Mouse (Mus musculus) megakaryocyte, adult 5-6 weeks (primary cell): Measurements from ENCODE around the gene Rnf167. TPM values are rescaled to one million over a fixed set of nuclear protein-coding genes. Genes with fewer than 3 reads are reported as not detected.

Source experiments
- ATAC-seq: 2 replicates; pipeline ENCODE4 v1.8.0; 2016; ENCODE audit warnings: mild to moderate bottlenecking, inconsistent platforms; ENCODE audit not compliant: poor library complexity, severe bottlenecking
- total RNA-seq, 2 experiments: library from RNA; stranded (forward) in 1 of 2; stranded (reverse) in 1 of 2; fragments of 153-499, 151-499 nt in 1 of 2; fragments of 221-1000, 200-1000 nt in 1 of 2; gene quantifications; 2 replicates each; pipeline versions ENCODE4 v1.2.3 to v1.2.4; 2015 to 2017

Gene Rnf167
- total RNA-seq (2015) (75.6 and 82.1 TPM in 2 replicates), total RNA-seq (2017) (57.4 and 60.0 TPM in 2 replicates)

DNA sequence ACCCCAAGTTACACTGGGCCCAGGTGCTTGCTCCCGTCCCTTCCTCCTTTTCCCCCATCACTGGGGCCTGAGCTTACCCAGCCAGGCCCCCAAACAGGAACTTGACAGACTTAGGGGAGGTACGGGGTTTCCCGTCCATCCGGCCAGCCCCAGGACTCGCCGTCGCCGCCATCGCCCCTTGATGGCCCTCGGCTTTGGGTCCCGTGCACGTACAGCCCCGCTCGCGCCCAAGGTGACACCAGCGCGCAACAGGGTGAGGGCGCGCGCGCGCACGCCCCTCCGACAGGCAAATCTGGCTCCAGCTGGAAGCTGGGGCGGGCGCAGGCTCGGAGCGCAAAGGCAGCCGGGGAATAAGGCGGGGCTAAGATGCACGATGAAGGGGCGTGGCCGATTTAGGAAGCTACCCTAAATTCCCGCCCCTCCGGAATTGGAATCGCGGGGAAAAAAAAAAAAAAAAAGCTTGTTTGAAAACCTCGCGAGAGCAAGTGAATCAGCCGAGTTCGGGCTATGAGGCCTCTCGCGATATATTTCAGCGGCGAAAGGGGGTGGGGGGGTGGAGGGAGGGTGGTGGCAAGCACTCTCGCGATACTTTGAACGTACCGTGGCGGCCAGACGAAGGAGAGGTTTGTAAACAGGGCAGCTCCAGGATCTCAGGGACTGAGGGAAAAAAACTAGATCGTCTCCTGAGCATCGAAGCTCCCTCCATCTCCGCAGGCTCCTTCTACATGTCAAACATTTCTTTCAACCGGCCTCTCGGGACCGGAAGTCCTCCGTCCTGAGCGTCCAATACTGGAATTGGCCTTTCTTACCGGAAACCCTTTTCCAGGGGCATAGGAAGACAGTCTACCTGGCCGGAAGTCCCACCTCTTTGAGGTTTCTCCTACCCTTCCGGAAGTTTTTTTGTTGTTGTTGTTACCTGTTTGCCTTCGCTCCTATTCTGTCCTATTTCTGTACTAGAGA lies at the start of gene Rnf167, which contains the start of gene Slc25a11:
Rnf167 (plus strand) TSS at position 545 of the 960 bp plus-strand sequence.
Slc25a11 (minus strand) TSS at position 789 of the 960 bp plus-strand sequence.
- peak; percentile 74 for ATAC-seq

DNA sequence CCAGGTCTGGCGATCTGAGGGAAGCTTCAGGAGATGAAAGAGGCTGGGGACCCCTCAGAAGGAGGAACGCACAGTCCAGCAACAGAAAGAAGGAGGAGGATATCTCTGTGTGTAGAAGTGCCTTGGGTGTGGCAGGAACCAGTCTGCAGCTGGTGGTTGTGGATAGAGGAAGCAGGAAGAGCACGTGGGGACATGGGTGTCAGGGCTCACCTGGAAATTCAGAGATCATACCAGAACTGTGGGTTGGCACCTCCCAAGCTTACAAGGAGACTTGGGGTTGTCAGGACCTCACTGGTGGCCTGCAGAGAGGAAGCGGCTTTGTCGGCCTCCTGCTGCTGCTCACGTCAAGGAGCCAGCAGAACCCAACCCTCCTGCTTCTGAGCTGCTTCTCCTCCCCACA lies 49.7 kb upstream of the Rnf167 start:
- peak; percentile 41 for ATAC-seq

DNA sequence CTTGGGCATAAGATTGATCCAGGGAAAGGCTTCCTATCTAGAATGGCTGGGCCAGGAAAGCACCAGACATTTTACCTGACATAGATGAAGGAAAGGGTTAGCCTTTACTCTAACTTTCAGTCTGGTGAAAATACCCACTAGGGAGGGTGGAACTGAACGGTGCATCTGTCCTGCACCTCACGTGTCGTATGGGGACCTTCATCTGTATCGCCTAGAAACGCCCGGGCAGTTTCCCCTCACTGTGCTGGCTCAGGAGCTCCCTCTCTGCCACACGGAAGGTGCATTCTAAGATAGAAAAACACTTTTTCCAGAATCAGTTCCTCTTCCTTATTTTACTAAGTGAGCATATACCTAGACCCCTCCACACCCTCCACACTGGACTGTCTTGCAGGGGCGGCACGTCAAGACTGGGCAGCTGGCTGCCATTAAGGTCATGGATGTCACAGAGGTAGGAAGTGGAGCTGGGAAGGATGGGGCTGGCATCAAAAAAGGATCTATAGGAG lies 48.5 kb upstream of the Rnf167 start:
- ATAC-seq = peak; percentile 31; the same call in 1 of the 2 replicates

DNA sequence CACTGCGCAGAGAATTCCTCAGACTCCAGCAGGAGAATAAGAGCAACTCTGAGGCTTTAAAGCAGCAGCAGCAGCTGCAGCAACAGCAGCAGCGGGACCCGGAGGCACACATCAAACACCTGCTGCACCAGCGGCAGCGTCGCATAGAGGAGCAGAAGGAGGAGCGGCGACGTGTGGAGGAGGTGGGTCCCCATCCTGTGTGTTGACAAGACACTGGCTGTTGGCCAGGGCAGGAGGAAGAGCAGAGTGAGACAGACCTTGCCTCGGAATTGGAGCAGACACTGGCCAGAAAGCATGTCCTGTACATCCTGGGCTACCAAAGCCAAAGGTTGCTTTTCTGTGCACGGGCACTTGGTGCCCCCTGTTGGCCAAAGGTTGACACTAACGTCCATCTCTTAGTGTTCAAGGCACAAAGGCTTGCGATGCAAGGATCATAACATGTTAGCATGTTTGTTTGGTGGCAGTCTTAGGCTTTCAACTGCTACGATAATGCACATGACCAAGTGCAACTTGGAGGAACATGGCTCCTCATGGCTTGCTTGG lies 41.9 kb upstream of the Rnf167 start:
- ATAC-seq = peak; percentile 78

DNA sequence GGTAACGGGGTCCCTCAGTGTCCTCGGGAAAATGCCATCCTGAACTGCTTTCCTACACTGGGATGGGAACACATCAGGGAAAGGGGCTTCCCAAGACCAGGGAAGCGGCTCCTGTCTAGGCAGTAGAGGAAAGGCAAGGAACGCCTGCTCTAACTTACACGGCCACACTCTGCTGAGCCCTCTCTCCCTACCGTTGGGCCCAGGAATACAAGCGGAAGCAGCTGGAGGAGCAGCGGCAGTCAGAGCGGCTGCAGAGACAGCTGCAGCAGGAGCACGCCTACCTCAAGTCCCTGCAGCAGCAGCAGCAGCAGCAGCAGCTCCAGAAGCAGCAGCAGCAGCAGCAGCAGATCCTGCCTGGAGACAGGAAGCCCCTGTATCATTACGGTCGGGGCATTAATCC lies 40.3 kb upstream of the Rnf167 start:
- no peak for ATAC-seq

DNA sequence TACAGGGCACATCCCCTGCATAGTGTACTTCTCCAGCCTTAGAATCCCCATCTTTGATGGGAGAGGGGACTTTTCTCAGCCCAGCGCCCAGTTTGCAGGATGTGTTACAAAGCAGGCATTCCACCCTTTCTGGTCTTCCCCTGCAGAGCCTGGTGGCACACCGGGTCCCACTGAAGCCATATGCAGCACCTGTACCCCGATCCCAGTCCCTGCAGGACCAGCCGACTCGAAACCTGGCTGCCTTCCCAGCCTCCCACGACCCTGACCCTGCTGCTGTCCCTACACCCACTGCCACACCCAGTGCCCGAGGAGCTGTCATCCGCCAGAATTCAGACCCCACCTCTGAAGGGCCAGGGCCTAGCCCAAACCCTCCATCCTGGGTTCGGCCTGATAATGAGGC lies 39.4 kb upstream of the Rnf167 start:
- no peak for ATAC-seq

DNA sequence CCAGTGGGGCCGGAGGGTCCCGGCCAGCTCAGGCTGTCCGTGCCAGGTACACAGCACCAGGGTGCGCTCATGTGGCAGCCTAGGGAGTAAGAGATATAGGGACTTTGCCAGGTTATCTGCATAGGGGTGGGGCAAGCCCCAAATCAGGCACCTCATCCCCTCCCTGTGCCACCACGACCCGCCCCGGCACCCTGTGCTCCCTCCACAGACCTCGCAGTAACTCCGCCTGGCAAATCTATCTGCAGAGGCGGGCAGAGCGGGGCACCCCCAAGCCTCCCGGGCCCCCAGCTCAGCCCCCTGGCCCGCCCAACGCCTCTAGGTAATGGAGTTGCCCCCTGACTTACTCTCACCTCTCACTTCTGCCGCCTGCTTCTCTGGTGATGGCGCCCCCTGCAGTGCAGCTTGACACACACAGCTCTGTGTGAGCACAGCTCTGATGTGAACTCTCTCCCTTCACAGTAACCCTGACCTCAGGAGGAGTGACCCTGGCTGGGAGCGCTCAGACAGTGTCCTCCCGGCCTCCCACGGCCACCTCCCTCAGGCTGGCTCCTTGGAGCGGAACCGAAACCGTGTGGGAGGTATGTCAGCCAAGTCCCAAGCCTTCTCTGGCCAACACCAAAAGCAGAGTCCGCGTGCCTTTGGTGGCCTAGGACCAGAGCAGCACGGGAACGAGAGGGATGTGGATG lies 38.5 kb upstream of the Rnf167 start:
- ATAC-seq = no peak

DNA sequence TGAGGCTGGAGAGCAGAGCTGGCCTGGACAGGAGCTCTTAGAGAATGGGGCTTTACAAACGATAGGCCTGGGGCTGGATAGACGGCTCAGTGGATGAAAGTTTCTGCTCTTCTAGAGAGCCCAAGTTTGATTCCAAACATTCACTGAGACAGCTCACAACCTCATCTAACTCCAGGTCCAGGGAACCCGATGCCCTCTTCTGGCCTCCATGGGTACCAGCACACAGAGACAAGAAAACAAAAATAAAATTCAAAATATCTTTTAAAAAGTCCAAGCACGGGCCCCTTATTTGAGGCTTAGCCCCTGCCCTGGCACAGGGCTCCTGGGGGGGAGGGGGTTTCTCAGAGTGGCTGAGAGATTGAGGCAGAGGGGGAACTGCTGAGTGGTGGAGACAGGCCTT lies 36.3 kb upstream of the Rnf167 start:
- ATAC-seq = no peak

DNA sequence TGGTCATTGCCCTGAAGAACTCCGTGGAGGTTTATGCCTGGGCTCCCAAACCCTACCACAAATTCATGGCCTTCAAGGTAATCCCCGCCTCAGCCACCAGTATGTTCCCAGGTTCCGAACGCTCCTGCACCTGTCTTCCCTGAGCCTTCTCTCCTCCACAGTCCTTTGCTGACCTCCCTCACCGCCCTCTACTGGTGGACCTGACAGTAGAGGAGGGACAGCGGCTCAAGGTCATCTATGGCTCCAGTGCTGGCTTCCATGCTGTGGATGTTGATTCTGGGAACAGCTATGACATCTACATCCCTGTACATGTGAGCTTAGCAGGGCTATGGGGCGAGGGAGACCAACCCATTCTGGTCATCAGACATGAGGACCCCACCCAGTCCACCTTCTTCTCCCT lies 34.5 kb upstream of the Rnf167 start:
- no peak for ATAC-seq

DNA sequence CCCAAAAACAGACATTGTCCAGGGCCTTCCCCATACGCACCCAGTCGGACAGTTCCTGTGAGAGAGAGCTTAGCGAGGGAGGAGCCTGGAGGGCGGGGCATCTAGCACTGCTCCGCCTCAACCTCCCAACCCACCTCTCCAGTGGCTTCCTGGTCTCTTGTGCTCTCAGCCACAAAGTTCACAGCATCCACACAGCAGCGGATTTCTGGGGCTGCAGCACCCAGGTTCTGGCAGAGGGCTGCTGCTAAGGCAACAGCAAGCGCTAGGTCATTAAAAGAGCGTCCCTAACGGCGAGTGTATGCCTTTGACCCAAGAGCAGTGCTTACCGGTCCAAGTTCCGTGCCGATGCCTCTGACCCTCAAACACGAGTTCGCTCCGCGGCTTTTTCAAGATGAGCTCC lies 32.0 kb upstream of the Rnf167 start:
- ATAC-seq = peak; percentile 98

DNA sequence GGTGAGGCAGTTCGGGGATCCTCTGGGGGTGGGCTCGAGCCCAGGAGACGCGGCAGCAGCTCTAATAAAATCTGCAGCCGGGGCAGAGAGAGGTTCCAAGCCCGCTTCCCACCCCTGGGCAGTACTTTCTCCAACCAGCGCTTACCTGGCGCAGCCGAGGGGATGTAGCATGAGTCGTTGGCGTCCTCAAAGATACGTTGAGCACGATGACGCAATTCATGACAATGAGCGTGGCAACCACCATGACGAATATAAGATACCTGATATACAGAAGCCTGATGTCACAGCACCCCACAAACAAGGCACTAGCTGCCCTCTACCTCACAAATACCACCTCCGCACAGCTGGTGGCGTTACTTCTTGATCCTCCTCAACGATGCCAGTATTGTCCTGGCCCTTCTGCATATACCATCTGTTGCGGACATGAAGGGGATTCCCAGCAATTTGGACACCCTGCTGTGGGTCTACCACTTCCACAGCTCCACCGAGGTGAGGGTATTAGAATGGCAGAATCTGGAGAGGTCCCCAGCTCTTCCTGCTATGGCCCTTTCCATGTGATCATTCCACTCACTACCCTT lies 31.4 kb upstream of the Rnf167 start, which contains the start of gene 4930544D05Rik:
4930544D05Rik (plus strand) TSS at position 333 of the 578 bp plus-strand sequence.
- ATAC-seq = peak; percentile 41

DNA sequence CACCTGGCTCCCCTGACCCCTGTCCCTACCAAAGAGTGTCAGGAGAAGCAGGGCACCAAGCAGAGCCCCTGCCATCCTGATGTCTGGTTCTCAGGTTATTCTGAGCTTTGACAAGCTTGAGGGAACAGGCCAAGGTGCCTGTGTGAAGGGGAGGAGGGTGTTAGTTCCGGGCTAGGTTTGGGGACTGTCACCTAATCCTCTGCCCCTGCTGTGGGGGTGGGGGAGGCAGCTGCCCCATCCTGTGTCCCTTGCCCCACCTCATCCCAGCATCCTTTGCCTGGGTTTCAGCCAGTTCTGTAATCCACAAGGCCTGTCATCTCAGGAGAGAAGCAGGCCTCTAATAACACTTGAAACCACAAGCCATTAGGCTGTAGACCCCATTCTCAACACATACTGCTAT lies 27.9 kb upstream of the Rnf167 start, which contains the start of gene Chrne:
Chrne (minus strand) TSS at position 116 of the 400 bp plus-strand sequence.
- no peak for ATAC-seq

DNA sequence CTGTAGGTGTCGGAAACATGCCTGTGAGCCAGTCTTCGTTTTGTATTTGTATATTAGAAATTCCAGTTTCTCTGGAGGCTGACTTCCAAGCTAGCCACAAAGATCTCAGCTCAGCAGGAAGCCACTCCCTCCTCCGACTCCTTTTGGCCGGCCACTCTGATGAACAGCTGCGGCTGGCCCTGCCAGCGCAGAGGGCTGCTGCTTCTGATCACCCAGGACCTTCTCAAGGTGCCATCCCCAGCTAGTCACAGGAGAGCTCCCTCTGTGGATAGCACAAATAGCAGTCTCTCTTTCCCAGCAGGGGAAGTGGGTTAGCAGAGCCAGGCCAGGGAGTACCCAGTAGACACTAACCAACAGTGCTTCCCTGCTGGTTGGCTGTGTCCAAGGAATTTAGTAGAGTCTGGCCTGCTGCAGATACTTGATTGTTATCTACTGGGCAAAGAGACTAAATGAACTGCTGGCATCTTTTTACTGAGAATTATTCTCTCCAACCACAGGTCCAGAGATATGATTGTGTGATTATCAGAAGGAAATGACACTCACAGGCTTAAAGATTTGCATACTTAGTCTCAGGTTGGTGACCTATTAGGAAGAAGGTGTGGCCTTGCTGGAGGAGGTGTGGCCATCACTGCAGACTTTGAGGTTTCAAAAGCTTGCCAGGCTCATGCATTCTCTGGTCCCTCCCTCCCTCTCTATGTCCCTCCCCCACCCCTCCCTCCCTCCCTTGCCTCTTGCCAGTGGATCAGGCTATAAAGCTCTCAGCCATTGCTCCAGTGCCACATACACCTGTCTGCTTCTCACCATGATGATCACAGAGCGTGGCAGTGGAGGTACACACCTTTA lies 24.8 kb upstream of the Rnf167 start:
- ATAC-seq = peak; percentile 35; the same call in 1 of the 2 replicates

DNA sequence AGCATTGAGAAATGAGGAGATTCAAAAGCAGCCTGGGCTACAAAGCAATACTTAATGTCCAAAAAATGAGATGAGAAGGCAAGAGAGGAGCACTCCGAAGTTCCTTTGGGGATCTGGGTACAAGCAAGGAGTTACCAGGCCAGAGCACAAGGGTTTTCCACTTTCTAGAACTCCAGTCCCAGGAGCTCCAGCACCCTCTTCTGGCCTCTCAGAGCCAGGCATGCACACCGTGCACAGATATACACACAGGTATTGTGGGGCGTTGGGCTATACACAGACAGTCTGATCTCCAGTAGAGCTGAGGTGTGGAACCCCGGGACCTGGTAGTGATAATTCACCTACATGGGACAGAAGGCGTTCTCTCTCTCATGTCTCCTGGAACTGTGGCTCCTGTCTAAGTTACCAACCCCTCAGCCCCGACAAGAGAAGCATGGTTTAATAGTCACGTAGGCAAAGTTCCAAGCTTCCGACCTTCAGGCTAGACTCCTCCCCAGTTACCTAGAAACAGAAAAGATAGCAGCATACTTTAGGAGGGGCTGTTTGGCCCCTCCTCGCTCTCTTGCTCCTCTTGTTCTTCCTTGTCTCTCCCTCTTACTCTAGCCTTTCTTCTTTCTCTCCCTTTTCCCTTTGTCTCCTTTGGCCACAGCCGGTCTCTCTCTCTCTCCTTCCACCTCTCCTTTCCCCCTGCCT lies 23.8 kb upstream of the Rnf167 start:
- ATAC-seq = no peak

DNA sequence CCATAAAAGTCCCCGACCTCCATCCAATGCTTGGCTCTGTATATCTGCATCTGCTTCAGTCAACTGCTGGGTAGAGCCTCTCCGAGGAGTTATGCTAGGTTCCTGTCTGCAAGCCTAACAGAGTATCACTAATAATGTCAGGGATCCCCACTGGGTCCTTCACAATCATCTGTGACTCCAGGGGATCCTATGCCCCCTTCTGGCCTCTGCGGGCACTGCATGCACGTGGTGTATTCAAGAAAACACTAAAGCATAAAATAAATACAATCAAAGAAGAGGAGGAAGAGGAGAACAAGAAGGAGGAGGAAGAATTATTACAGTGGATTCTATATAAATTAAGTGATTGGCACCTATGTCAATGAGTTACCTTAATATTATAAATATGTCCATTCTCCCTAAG lies 21.6 kb upstream of the Rnf167 start:
- peak; percentile 77 for ATAC-seq

DNA sequence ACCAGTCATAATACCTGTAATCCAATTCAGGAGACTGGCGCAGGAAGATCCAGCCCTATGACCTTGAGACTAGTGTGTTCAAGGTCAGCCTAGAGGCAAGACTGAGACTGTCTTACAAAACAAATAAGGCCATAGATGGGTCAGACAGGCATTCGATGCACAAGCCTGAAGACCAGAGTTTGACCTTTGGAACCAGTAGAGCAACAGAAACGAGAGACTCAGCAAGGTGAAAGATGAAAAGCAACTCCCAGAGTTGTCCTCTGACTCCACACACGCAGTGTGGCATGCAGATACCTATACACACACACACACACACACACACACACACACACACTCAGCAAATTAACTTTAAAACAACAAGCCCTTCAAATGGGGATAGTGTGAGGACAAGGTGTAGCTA lies 20.2 kb upstream of the Rnf167 start:
- ATAC-seq = no peak

DNA sequence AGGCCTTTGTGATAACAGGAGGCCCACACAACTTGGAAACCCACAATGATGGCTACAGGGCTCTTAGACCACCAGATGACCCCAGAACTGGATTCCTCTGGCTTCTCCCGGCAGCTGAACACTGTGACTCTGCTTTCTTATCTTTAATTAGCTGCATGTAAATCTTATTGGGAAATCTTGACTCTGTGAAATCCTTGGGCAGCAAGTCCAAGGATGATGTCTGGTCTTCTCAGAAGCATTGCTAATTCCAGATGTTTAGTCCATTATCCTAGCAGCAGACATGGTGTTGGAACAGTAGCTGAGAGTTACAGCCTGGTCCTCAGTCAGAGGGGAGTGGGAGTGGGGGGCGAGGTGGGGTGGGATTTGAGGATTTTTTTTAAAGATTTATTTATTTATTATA lies 18.6 kb upstream of the Rnf167 start:
- no peak for ATAC-seq

DNA sequence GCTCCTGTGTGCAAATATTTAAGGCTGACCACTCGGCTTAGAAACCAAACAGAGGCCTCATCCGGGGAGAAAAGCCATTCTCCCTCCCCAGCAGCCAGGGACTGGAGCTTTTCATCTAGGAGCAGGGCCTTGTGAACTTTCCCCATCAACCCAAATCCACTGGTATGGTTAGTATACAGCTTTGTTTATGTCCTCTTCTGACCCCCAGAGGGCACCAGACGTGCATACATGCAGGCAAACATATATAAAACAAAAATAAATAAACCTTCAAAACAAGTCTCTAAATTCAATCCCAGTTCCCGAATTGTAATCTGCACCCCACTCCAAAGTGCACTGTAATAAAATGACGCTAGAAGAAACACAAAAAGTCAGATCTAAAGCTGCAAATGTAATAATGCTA lies 17.5 kb upstream of the Rnf167 start:
- peak; percentile 70 for ATAC-seq

DNA sequence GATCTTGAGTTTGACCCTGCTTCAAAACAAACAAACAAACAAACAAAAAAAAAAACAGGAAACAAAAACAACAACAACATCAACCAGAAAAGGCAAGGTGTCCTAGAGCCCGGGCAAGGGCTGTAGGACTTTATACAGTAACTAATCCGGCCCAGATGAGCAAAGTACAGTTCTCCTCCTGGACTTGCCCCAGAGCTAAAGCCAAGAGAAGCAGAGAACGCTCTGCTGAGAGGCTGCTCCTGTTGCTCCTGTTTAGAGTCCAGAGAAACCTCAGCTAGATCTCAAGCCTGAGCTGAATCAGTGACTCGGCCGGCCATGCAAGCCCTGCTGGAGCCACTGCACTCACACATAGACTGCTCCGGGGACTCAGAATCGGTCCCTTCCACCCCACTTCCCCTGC lies 16.9 kb upstream of the Rnf167 start:
- ATAC-seq = no peak
